Mouse (Mus musculus) small intestine, adult 2 months (tissue): ENCODE data around the gene Map2k2.

Source experiments
- CTCF ChIP-seq: fragments of 200-500 bp; IDR thresholded peaks from 2 replicates; pipeline ENCODE4 v1.5.1; 2012; ENCODE audit warnings: low read depth, mild to moderate bottlenecking, control low read depth, inconsistent platforms, low read length, moderate library complexity, mixed read lengths; ENCODE audit not compliant: insufficient replicate concordance, insufficient read length; ENCODE audit errors: extremely low read depth
- POLR2A ChIP-seq: fragments of 200-500 bp; IDR thresholded peaks from 2 replicates; pipeline ENCODE4 v1.6.1; 2012; ENCODE audit warnings: low read depth, mild to moderate bottlenecking, control low read depth, inconsistent platforms, low read length, moderate library complexity

DNA sequence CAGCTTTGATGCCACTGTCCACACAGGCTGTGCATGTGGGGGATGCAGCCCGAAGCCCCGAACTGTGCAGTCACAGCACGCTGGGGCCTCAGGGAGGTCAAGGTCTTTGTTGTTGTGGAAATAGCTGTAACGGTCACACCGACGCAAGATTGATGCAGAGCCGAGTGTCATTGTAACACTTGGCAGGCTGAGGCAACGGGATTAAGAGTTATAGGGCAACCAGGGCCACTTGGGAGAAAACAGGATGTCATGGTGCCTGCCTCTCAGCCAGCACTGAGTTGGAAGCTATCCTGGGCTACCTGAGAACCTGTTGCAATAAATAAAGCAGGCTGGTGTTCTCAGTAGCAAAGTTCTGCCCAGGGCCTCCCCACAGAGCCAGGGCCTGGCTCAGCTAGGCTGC is 30.0 kb upstream of the Map2k2 start:
- TF ChIP-seq CTCF (no peak), POLR2A (no peak)
